1 mouse cellular context compared by ENCODE assay signal in the genomic region with DNA sequence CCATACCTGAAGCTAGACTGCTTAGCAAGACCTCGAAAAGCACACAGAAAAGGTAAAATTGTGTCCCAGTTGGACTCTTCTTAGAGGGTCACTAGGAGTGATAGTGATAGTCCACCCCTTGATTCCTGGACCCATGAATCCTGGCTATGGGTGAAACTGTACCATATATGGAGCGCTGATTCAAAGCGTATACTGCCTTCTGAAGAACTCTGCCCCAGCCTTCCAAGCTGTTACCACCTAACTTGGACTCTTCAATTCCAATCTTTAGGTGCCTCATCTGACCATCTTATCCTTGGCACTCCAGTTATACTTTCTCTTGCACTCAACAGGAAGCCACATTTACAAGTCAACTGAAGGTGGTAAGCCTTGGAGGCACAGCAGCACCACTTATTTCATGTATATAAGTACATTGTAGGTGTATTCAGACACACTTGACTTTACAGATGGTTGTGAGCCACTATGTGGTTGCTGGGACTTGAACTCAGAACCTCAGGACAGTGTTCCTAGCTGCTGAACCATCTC.
TF ChIP-seq lines count a peak whose summit lies in the region.

No protein-coding gene starts in this region.

TF ChIP-seq in MEL, 35 proteins besides CTCF, POLR2A, EP300 and RAD21 (continued from another document):
- TF ChIP-seq CHD1 (IDR thresholded peaks at IDR 0.05; ENCODE audit: low read depth, low read length): no peak
- TF ChIP-seq JUND (IDR thresholded peaks at IDR 0.05; ENCODE audit: low read depth, low read length): no peak
- peak; percentile 7; the same call in 1 of the 2 replicates for TF ChIP-seq POLR2AphosphoS2 (IDR thresholded peaks at IDR 0.05; ENCODE audit: low read length)
